Mouse (Mus musculus) frontal cortex, adult 2 months (tissue): ENCODE measurements around the gene Aff3. TPM values are rescaled to one million over a fixed set of nuclear protein-coding genes. Genes with fewer than 3 reads are reported as not detected.

Source experiments
- DNase-seq, 2 experiments: peaks; one replicate each; pipeline ENCODE4 v3.0.0; 2022; ENCODE audit warnings: low spot score in 1 of 2; ENCODE audit errors: extremely low spot score in 1 of 2
- polyA plus RNA-seq: library from polyadenylated mRNA; depleted of rRNA; stranded (reverse); fragments of >200 nt; gene quantifications from 2 replicates; pipeline ENCODE4 v1.2.3, GENCODE M21; 2012; rRNA removed

The Aff3 gene
- polyA plus RNA-seq, 1 experiment: 32.1 TPM

DNA sequence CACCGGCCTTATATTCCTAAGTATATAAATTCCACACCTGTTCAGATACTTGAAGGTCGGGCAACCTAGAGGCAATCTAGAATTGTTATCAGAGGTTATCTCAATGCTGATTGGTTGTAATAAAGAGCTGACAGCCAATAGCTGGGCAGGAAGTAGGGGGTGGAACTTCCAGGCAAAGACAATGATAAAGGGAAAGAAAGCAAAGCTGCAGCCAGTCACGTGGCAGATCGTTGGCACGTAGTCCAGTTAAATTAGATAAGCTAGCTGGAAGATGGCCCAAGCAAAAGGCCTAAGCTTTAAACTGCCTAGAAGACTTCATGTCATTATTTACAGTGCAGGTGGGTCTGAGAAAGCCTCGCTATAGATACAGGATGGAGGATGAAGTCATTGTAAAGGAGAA, 531.8 kb downstream of the Aff3 start:
- no peak for DNase-seq

DNA sequence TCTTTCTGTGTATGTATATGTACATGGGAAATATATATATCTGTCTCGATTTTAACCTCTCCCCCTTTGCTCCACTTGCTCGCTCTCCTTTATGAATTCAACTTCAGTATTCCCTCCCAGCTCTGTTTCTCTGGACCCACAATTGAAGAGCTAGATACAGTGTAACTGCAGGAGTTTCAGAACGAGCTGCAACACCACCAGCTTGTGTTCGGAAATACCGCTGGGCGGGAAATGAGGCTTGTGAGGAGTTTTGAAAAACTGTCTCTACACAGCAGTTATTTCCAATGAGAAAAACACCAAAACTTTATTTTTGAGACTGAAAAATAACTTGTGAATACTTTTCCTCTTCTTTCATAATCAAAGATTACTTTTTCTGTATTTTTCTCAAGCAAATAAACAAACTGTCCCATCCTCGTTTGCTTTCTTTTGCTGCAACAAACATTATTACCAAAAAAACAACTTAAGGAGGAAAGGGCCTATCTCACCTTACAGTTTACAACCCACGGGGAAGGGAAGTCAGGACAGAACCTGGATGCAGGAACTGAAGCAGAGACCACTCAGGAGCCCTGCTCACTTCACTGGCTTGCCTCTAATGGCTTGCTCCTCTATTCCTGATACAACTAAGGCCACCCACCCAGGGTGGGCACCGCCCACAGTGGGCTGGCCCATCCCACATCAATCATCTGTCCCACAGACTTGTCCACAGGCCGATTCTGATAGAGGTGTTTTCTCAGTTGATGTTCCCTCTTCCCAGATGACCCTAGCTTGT, 533.9 kb downstream of the Aff3 start:
- no peak for DNase-seq

DNA sequence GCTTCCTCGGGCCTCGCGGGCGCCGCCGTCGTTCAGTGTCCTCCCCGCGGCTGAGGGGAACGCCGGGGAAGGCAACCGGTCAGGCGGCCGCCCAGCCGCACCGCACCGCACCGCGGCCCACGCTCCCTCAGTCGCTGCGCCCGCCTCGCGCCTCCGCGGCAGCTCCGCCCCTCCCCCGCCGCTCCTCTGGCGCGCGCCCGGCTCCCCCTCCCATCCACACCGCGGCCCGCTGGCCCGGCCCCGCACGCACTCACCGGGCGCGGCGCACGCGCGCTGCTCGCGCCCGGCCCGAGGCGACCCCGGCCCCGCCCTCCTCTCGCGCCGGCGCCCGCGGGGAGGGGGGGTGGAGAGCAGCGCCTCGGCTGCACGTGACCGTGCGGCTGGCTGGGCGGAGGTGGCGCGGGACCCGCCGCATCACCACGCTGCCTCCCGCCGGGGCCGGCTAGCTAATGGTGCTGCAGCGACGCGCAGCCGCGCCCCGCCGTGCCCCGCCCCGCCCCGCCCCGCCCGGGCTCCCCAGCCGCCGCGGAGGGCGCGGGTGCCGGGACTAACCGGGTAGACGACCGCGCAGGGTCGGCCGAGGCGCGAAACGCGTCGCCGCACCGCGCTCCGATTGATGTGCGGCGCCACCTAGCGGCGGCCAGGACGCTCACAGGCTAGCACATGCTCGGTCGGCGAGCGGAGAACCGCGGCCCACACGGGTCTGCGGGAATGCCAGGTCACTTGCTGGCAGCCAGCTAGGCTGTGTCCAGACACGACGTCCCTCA, 535.1 kb downstream of the Aff3 start, which contains the start of gene Rev1:
Gene Rev1 (minus strand): TSS at position 301 of the 767 bp plus-strand sequence.
- DNase-seq: peak; percentile 85 to 93

DNA sequence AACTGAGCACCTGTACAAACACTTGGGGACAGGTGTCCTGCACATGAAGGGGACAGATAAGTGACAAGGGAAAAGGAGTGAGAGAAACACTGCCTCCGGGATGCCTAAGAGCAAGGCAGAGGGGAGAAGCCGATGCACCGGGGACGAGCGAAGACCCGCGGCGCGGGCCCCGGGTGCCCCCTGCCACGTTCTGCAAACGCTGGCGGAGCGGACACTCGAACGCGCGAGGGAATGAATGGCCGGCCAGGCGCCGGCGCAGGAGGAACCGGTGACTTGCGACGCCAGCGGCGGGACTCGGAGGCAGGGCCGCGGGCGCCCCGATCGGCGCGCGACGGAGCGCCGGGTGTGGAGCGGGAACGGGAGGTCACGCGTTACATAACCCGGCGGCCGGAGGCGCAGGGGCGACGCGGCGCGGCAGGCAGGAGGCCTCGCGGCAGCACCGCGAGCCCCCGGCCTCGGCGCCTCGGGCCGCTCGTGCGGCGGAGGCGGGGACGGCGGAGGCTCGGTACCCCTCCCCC, 535.8 kb downstream of the Aff3 start:
- peak in 1 of 2 experiments; percentile 47 for DNase-seq

Other genes starting within 250 kb of the Aff3 start
- gene Lonrf2, start 171.8 kb upstream of the Aff3 start, polyA plus RNA-seq: 64.9 and 66.8 TPM in 2 replicates
- gene Chst10, start 233.2 kb upstream of the Aff3 start, polyA plus RNA-seq: 31.7 and 34.8 TPM in 2 replicates